Mouse (Mus musculus) gastrocnemius, adult 18-20 months (tissue): ENCODE data around the gene Vwa1. TPM values are rescaled to one million over a fixed set of nuclear protein-coding genes. Genes with fewer than 3 reads are reported as not detected.
"Not testable (repeated sequence)": the region's sequence is repeated elsewhere in the genome, so short reads cannot be mapped to it uniquely, and the experiment has no call there.

Experiments
- DNase-seq: peaks from one replicate; pipeline ENCODE4 v3.0.0; 2021; ENCODE audit warnings: low spot score
- long read RNA-seq, 2 experiments: library from polyadenylated mRNA; stranded (forward); transcript quantifications; one replicate each; pipeline ENCODE4 v2.0.0; 2021
- total RNA-seq, 2 experiments: library from RNA; stranded (reverse); gene quantifications; 2 replicates each; pipeline ENCODE4 v1.2.3; 2021

Vwa1 gene
- 1 to 10 TPM; 5.3 to 9.7 TPM for total RNA-seq
- long read RNA-seq, experiment 1, transcript Vwa1-201 (4 exons, 3,623 nt) = major isoform, 35 of 49 reads
- long read RNA-seq, experiment 1, partial matches to known transcripts = 10 of 49 reads
- long read RNA-seq, experiment 1, other reads (novel, unspliced or antisense) = 4 of 49 reads
- long read RNA-seq, experiment 2, transcript Vwa1-201 (4 exons, 3,623 nt) = major isoform, 14 of 21 reads
- long read RNA-seq, experiment 2, partial matches to known transcripts = 2 of 21 reads
- long read RNA-seq, experiment 2, other reads (novel, unspliced or antisense) = 5 of 21 reads

DNA sequence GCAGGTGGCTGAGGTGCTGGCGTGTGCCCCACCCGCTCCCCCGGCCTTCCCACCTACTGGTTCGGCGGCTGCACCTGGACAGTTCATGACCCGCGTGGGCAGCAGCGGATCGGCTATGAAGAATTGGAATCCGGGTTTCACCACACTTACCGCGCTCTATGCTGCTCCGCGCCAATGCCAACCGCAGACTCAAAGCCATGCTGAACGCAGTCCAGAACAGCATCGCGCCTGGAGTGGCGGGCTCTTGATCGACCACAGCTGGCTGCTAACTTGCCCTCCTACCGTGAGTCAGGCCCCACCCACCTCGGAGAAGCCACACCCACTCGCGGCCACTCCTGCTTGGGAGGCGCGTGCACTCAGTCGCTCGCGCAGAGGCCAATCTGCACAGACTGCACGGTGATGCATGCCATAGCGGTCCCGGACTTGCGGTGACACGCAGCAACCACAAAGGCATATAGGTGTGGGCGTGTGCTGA, at the start of gene Vwa1:
Gene Vwa1 (minus strand): TSS at position 419 of the 475 bp plus-strand sequence.
- DNase-seq = peak; percentile 93

DNA sequence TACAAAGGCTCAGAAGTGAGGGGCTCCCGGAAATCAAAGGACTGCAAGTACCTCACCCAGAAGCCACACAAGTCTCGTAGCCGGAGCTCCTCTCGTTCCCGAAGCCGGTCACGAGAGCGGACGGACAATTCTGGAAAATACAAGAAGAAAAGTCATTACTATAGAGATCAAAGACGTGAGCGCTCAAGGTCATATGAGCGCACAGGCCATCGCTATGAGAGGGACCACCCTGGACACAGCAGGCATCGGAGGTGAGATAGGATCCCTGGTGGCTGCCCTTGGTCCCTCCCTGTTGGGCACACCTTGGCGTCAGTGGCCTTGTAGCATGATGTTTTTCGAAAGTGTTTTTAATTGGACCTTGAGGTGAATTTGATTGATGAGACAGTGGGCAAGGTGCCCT, 48.9 kb upstream of the Vwa1 start:
- no peak for DNase-seq

- no peak for DNase-seq
These were observed 46.5 kb upstream of the Vwa1 start for GRCm38 (mm10) chr4:155821025-155821424.

DNA sequence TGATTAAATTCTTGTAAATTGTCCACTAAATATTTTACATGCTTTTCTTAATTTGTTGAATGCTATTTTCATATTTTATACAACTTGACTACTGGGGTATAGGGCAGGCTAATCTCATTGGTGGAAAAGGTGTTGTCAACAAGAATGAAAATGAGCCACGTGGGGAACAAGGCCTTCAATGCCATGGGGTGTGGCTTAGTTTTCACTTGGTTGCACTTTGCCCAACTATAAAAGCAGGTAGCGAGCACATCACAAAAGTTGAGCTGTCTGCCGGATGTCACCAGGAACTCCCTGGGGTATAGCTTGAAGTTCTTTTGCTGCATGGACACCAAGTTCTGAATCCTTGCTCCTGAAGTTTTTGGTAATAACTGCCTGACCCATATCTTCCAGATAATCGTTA, 43.0 kb upstream of the Vwa1 start:
- DNase-seq = no peak

DNA sequence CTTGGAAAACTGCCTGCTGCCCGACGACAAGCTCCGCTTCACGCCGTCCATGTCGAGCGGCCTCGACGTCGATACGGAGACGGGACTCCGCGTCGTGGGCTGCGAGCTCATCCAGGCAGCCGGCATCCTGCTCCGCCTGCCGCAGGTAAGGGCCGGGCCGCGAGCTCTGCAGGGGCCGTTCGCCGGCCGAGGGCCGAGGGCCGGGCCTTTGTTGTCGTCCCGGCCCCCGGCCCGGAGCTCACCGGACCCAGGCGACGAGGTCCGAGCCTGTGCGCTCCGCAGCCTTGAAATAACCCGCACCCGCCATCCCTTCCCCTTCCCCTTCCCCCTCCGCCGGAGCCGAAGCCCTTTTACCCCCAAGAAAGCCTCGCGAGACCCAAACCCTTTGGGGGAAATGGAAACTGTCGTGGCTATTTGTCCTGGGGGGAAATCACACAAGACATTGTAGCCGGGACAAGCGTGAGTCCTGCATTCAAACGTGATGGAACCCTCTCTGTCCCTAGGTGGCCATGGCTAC, 38.2 kb upstream of the Vwa1 start:
- DNase-seq = no peak

- peak; percentile 94 for DNase-seq
These were observed 37.6 kb upstream of the Vwa1 start, which contains the start of gene Ccnl2 for GRCm38 (mm10) chr4:155811929-155812664. TSS of gene Ccnl2 (plus strand) at chr4:155812489.

DNA sequence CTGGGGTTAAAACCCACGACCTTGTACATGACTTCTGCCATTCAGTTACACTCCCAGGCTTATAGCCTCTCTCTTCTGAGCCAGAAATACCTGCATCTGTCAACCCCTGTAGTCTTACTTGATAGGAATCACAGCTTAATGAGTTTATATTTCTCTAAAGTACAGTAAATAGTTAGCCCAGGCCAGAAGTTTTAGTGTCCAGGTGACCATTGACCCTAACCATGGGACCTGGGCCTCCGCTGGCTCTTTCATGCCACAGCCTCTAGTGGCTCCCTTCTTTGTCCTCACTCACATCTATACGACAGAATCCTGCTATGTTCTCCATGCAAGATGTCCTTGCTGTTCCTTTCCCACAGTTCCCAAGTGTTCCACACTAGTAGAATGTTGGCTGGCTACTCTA, 33.3 kb upstream of the Vwa1 start:
- no peak for DNase-seq

GRCm38 (mm10) chr4:155803340-155804041, 29.0 kb upstream of the Vwa1 start:
- DNase-seq = peak; percentile 97

DNA sequence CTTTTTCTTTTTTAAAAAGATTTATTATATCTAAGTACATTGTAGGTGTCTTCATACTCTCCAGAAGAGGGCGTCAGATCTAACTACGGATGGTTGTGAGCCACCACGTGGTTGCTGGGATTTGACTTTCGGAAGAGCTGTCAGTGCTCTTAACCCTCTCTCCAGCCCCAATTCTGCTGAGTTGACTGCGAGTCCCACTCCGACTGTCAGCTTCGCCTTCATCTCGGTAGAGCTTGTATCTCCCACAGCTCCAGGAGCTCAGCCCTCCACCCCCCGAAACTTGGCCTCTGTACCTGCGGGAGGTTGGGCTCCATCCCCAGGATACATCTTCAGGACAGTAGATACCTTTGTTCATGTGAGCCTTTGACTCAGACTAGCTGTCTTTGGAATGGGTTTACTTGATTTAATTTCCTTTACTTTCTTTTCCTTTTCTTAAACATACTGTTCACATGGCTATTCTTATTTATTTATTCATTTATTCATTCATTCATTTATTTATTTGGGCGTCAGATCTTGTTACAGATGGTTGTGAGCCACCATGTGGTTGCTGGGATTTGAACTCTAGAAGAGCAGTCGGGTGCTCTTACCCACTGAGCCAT, 28.3 kb upstream of the Vwa1 start, which contains the start of gene Mrpl20:
Gene Mrpl20 (plus strand): TSS at position 138 of the 599 bp plus-strand sequence.
- no peak for DNase-seq

GRCm38 (mm10) chr4:155802075-155802474, 27.6 kb upstream of the Vwa1 start:
- DNase-seq = no peak

GRCm38 (mm10) chr4:155793730-155794129, 19.2 kb upstream of the Vwa1 start:
- no peak for DNase-seq

DNA sequence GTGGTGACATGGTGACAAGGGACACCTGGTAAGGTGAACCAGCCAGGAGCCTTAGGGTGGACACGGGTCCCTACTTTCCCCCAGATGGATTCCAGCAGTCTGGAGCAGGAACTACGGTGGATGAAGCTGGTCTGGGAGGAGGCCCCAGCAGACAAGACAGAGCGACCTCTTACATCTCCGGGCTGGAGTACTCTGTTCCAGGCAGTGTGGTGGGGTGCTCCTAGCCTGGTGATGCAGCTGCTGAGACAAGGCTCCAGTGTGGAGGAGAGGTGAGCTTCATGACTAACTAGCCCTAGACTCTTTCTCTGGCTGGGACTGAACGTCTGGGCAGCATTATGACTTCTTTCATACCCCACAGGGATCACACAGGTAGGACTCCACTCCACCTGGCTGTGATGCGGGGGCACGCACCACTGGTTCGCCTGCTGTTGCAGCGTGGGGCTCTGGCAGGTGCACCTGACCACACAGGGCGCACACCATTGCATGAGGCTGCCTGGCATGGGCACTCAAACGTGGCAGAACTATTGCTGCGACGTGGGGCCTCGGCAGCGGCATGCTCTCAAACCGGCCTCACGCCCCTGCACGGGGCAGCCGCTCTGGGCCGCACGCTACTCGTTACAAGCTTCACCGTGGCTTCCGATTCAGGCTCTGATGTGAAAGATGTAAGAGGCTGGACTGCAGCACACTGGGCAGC, 16.9 kb upstream of the Vwa1 start:
- DNase-seq = no peak

DNA sequence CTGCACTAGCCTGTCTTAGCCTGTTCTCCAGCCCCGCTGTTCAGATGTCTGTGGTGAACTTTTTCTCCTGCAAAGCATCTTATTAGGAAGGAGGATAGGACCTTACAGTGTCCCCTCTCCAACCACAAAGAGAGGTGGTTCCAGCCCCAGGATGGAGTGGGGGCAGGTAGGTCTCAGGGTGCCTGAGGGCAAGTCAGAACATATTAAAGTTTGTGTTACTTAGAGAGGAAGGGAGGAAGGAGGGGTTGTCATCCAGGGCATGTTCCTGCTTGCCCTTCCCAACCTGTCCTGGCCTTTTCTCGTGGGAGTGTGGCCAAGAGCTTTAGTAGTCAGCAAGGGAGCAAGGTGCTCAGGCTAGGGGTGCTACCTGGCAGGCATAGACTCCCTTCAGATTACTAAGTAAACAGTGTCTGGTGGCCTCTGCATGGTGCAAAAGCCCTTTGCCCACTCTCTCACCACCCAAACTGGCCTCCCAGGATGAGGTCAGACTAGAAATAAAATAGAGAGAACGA, 16.2 kb upstream of the Vwa1 start:
- DNase-seq = no peak

DNA sequence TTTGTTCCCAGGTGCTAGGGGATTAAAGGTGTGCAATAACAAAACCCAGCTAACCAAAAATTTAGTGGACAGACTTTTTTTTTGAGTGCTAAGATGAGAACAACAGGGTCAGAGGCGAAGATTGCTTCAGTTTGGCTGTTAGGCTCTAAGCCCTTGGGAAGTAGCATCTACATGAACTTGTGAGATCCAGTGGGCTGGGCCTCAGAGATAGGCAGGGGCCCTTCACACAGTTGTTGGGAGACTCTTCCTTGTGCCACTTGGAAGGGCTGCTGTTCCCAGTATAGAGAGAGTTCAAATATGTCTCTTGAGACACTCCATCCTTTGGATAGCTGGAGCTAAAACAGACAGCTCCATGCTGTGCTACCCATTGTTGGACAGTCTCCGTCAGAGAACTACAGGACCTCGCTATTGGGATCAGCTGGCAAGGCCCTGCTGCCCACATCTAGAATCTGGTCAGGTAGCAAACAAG, 15.6 kb upstream of the Vwa1 start, which contains the start of gene Ankrd65:
Gene Ankrd65 (plus strand): TSS at position 419 of the 469 bp plus-strand sequence.
- DNase-seq = no peak

DNA sequence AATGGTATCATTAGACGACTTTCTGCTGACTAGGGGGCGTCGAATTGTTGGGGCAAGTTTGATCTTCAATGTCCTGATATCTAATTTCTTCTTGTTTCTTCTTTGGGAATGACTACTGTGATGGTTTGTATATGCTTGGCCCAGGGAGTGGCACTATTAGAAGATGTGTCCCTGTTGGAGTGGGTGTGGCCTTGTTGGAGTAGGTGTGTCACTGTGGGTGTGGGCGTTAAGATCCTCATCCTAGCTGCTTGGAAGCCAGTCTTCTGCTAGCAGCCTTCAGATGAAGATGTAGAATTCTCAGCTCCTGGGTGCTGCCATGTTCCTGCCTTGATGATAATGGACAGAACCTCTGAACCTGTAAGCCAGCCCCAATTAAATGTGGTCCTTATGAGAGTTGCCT, 14.3 kb upstream of the Vwa1 start:
- not testable (repeated sequence) for DNase-seq

GRCm38 (mm10) chr4:155788300-155788699, 13.8 kb upstream of the Vwa1 start:
- DNase-seq = no peak

GRCm38 (mm10) chr4:155785819-155786218, 11.3 kb upstream of the Vwa1 start, which contains the start of gene Tmem88b:
TSS of gene Tmem88b (minus strand) at chr4:155785874.
- no peak for DNase-seq

DNA sequence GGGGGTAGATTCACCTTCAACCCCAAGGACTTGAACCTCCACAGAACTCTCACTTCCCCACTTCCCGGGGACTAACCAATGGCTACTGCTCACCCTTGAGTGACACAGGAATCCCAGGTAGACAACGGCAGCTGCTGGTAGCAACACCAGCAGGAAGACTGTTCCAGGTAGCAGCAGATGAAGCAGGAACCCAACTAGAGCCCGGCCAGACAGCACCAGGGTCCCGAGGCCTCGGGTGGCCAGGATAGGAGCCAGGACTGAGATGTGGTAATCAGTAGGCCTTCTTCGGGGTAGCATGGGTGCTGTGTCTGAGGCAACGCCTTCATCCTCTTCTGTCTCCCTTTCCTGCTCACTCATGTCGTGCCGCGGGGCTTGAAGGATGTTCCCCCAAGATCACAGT, 10.7 kb upstream of the Vwa1 start:
- no peak for DNase-seq

DNA sequence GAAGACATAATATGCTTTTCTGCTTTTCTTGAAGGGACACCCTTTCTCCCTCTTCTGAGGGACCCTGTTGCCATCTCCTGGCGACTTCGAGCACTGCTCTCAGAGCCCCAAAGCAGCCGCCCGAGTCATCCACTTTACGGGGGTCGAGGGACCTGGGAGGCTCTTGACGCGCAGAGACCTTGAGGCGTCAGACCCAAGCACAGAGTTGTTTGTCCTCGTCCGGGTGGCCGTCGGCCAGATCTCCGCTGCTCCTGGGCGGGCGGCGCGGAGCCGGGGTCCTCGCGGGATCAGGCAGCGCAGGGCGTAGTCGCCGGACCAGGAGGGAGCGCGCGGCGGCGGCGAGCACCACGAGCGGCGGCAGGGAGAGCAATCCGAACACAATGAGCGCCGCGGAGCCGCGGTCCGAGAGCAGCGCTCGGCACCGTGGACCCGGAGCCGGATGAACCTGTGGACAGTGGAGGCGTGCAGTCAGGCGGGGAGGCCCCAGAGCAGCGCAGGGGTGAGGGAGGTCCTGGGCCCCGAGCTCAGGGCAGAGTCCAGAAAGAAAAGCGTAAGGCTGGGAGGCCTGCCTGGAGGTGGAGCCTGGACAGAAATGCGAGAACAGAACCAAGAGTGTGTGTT, 9.7 kb upstream of the Vwa1 start:
- peak; percentile 89 for DNase-seq
